Mouse (Mus musculus): ENCODE measurements around the gene Cdyl. TPM values are rescaled to one million over a fixed set of nuclear protein-coding genes. Genes with fewer than 3 reads are reported as not detected.

The Cdyl gene
- total and polyA plus RNA-seq, 2 experiments from 2014 or later = 4.2 to 7.8 TPM

DNA sequence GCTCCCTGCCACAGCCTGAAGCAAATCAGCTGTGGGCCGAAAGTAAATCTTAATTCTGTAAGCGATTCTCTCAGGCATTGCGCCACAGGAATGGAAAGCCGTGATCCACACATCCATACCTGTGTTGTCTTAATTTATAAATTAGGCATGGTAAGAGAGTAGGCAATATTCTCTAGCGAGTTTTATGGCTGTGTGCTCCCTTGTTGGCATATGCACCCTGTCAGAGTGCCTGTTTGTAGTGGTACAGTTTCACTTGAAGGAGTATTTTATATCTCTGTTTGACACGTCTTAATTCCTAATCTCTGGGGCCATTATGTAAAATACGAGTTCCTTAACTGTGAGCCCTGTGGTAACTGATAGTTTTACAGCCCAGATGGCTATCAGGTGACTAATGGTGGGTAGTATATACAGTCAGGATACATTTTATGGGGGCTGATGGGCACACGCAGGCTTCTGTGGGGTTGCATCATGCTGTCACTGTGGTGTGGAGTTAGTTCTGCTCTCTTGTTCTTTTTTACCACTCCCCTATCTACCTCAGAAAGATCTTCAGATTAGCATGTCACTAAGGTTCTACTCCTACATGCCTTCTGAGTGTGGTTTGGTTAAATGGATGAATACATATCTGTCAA lies 96.1 kb downstream of the Cdyl start:
- no peaks in the 10 kb centered on the region for H3K4me1 ChIP-seq (ENCODE audit: insufficient read depth)
- H3K9ac ChIP-seq = no peak overlapping the region
- ATAC-seq (no peak), DNase-seq (no peak)
- no peaks in the 10 kb centered on the region for H3K36me3 ChIP-seq (ENCODE audit: insufficient read depth)
- H3K4me3 ChIP-seq (ENCODE audit: low read depth, low read length) = no peak overlapping the region
- no peak for TF ChIP-seq CTCF (IDR thresholded peaks at IDR 0.05; ENCODE audit: low read depth)
- H3K27ac ChIP-seq (ENCODE audit: low read depth, low read length) = no peak overlapping the region
- no peak overlapping the region for H3K4me2 ChIP-seq (ENCODE audit: low read depth)
- WGBS = 86% methylated on average over 8 of the region's 8 CpGs
- no peaks in the 10 kb centered on the region for H3K9me3 ChIP-seq (ENCODE audit: low read length)
- no peaks in the 10 kb centered on the region for H3K27me3 ChIP-seq (ENCODE audit: insufficient read depth, low read length)

DNA sequence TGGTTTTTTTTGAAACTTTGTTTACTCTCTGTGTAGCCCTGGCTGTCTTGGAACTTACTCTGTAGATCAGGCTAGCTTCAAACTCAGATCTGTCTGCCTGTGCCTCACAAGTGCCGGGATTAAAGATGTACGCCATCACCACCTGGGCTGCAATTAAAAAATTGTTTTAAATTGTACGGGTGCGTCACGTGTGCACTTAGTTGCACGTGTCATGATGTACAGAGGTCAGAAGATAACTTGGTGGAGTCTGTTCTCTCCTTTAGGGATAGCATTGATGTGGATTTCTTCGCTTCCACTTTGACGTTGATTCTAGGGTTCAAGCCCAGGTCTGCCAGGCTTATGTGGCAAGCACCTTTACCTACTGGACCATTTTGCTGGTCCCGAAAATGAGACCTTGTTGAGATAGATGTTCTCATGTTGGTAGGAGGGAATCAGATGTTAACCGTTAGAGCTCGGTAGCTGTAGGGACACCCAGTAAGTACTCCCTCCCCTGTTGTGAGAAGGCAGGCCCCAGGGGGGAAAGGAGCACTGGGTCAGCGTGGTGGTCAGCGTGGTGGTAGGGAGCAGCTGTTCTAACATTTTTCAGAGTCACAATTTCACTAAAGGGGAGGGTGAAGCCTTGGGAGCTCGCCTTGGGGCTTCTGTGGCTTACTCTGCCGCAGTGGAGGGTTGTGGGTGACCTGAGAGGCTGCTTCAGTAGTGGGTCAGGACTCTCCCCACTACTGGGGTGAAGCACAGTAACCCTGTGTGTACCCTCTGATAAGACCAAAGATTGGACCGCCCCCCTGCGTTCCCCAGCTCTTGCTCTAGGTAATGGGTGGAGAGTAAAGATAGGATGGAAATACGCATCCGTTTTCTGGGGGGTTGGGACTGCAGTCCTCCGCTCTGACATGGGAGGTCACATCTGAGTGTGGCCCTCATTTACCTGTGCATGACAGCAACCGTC lies 97.0 kb downstream of the Cdyl start:
- no peak for TF ChIP-seq CTCF (IDR thresholded peaks at IDR 0.05; ENCODE audit: low read depth)
- no peaks in the 10 kb centered on the region for H3K27me3 ChIP-seq (ENCODE audit: insufficient read depth, low read length)
- no peak overlapping the region for H3K4me2 ChIP-seq (ENCODE audit: low read depth)
- H3K4me3 ChIP-seq (ENCODE audit: low read depth, low read length) = no peak overlapping the region
- no peaks in the 10 kb centered on the region for H3K36me3 ChIP-seq (ENCODE audit: insufficient read depth)
- no peaks in the 10 kb centered on the region for H3K9me3 ChIP-seq (ENCODE audit: low read length)
- ATAC-seq (no peak), DNase-seq (no peak)
- no peak overlapping the region for H3K9ac ChIP-seq
- H3K27ac ChIP-seq (ENCODE audit: low read depth, low read length) = no peak overlapping the region
- 95% methylated on average over 21 of the region's 21 CpGs for WGBS
- H3K4me1 ChIP-seq (ENCODE audit: insufficient read depth) = no peaks in the 10 kb centered on the region

DNA sequence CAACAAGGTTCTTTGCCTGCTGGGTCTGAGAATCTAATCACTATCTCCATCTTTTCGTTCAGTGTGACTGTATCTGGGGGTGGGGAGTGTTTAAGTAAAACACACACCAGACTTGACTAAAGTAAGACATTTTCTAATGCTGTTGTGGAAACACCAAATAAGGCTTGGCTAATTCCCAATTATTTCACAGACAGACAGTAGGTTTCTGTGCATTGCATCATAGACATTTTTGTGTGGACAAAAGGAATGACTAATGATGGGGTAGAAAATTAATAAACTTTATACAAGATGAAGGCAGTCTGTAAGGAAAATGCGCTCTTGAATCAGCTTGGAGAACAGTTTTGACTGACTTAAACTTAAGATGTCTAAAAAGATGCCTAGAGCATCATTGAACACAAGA lies 100.7 kb downstream of the Cdyl start:
- WGBS = 90% methylated on average over 2 of the region's 2 CpGs
- no peak for DNase-seq
- H3K27me3 ChIP-seq (ENCODE audit: insufficient read depth, low read length) = no peaks in the 10 kb centered on the region
- no peaks in the 10 kb centered on the region for H3K4me1 ChIP-seq (ENCODE audit: insufficient read depth)
- no peak overlapping the region for H3K27ac ChIP-seq (ENCODE audit: low read depth, low read length)
- H3K9me3 ChIP-seq (ENCODE audit: low read length) = no peaks in the 10 kb centered on the region
- H3K4me2 ChIP-seq (ENCODE audit: low read depth) = no peak overlapping the region
- no peak overlapping the region for H3K4me3 ChIP-seq (ENCODE audit: low read depth, low read length)
- no peak overlapping the region for H3K9ac ChIP-seq
- no peak for ATAC-seq
- no peak for TF ChIP-seq CTCF (IDR thresholded peaks at IDR 0.05; ENCODE audit: low read depth)
- no peaks in the 10 kb centered on the region for H3K36me3 ChIP-seq (ENCODE audit: insufficient read depth)

DNA sequence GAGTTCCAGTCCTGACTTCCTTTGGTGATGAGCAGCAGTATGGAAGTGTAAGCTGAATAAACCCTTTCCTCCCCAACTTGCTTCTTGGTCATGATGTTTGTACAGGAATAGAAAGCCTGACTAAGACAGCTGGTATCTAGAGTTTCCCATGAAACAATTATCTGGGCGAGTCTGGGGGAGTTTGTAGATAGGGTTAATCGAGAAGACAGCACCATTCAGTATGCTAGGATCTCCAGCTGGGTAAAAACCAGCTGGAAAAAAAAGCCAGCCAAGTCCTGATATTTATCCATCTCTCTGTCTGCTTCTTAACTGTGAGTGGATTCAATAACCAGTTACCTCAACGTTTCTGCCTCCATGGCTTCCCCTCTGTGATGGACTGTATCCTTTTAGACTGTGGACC lies 104.9 kb downstream of the Cdyl start:
- Histone ChIP-seq H3K9ac (no peak overlapping the region), H3K4me1 (ENCODE audit: insufficient read depth) (no peaks in the 10 kb centered on the region; the same call in 1 of the 2 replicates), H3K27me3 (ENCODE audit: insufficient read depth, low read length) (no peaks in the 10 kb centered on the region), H3K27ac (ENCODE audit: low read depth, low read length) (no peak overlapping the region), H3K4me3 (ENCODE audit: low read depth, low read length) (no peak overlapping the region), H3K9me3 (ENCODE audit: low read length) (no peaks in the 10 kb centered on the region), H3K36me3 (ENCODE audit: insufficient read depth) (no peaks in the 10 kb centered on the region), H3K4me2 (ENCODE audit: low read depth) (no peak overlapping the region)
- no peak for DNase-seq
- TF ChIP-seq CTCF (IDR thresholded peaks at IDR 0.05; ENCODE audit: low read depth) = no peak
- no peak for ATAC-seq
- WGBS = 58% methylated on average over 3 of the region's 3 CpGs

DNA sequence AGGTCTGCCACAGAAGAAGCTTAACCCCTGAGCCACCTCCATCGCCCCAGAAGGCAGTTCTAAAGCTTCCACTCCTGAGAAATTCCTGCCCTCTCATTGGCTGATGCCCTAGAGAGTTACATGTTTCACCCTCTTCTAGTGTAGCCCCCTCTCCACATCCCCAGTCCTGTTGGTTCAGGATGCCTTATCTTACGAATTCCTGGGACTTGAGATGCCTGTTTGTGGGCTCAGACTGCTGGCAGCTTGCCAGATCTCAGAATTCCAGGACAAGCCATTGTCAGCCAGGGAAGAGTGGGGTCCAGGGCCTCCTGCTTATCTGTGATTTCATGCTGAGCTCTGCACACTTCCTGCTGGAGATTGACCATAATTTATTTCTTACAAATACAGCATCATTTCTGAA lies 106.2 kb downstream of the Cdyl start:
- TF ChIP-seq CTCF (IDR thresholded peaks at IDR 0.05; ENCODE audit: low read depth) = no peak
- 32% methylated on average over 2 of the region's 2 CpGs for WGBS
- Histone ChIP-seq H3K4me2 (ENCODE audit: low read depth) (no peak overlapping the region), H3K9me3 (ENCODE audit: low read length) (no peaks in the 10 kb centered on the region), H3K27ac (ENCODE audit: low read depth, low read length) (no peak overlapping the region), H3K4me3 (ENCODE audit: low read depth, low read length) (no peak overlapping the region), H3K9ac (no peak overlapping the region), H3K36me3 (ENCODE audit: insufficient read depth) (no peaks in the 10 kb centered on the region), H3K4me1 (ENCODE audit: insufficient read depth) (no peaks in the 10 kb centered on the region; the same call in 1 of the 2 replicates), H3K27me3 (ENCODE audit: insufficient read depth, low read length) (no peaks in the 10 kb centered on the region)
- ATAC-seq (no peak), DNase-seq (no peak)

DNA sequence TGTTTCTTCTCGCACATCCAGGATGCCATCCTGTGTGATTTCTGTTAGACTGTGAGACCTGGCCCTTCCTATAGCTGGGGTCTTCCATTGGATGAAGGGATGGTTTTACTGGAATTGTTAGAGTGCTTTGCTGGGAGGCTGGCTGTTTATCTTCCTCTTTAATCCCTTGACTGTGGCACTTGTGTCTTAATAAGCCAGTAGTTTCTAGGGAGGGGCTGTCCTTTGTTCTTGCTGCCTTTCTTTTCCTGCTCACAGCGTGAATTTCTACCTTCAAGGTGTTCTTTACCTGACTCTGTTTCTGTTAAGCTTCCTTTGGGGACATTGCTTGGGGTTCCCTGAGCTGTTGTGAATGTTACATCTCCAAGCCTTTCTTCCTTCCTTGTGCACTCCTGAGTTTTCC lies 110.0 kb downstream of the Cdyl start:
- no peak overlapping the region for H3K4me2 ChIP-seq (ENCODE audit: low read depth)
- H3K9me3 ChIP-seq (ENCODE audit: low read length) = no peaks in the 10 kb centered on the region
- H3K27ac ChIP-seq (ENCODE audit: low read depth, low read length) = no peak overlapping the region
- WGBS = 54% methylated on average over 2 of the region's 2 CpGs
- H3K4me1 ChIP-seq (ENCODE audit: insufficient read depth) = no peaks in the 10 kb centered on the region; the same call in 1 of the 2 replicates
- H3K36me3 ChIP-seq (ENCODE audit: insufficient read depth) = no peaks in the 10 kb centered on the region
- no peak for ATAC-seq
- no peak for DNase-seq
- no peak overlapping the region for H3K4me3 ChIP-seq (ENCODE audit: low read depth, low read length)
- H3K9ac ChIP-seq = no peak overlapping the region
- no peaks in the 10 kb centered on the region for H3K27me3 ChIP-seq (ENCODE audit: insufficient read depth, low read length)
- TF ChIP-seq CTCF (IDR thresholded peaks at IDR 0.05; ENCODE audit: low read depth) = no peak

DNA sequence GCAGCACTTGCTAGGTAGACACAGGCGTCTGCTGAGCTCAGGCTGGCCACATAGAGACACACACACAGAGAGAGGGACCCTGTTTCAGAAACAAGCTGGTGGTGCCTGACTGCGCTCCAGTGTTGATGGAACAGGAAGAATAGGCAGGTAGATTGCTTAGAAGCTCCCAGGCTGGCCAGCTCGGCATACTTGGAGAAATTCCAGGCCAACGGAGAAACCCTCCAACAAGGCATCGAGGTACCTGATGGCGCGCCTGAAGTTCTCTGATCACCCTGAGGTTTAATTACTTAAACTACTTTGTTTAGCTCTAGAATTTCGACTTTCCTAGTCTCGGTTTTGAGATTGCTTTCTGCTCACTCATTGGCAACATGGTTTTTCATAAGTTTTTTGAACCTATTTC lies 110.8 kb downstream of the Cdyl start:
- ATAC-seq (no peak), DNase-seq (no peak)
- no peaks in the 10 kb centered on the region; the same call in 1 of the 2 replicates for H3K4me1 ChIP-seq (ENCODE audit: insufficient read depth)
- H3K36me3 ChIP-seq (ENCODE audit: insufficient read depth) = no peaks in the 10 kb centered on the region
- H3K4me3 ChIP-seq (ENCODE audit: low read depth, low read length) = no peak overlapping the region
- H3K9me3 ChIP-seq (ENCODE audit: low read length) = no peaks in the 10 kb centered on the region
- H3K27me3 ChIP-seq (ENCODE audit: insufficient read depth, low read length) = no peaks in the 10 kb centered on the region
- H3K4me2 ChIP-seq (ENCODE audit: low read depth) = no peak overlapping the region
- H3K27ac ChIP-seq (ENCODE audit: low read depth, low read length) = no peak overlapping the region
- no peak for TF ChIP-seq CTCF (IDR thresholded peaks at IDR 0.05; ENCODE audit: low read depth)
- WGBS = 89% methylated on average over 9 of the region's 9 CpGs
- H3K9ac ChIP-seq = no peak overlapping the region
